Mouse (Mus musculus) bone marrow, adult 2 months (tissue): ENCODE results near the gene Ptpn5.
A peak's percentile ranks its signal among the peaks of the same experiment; 100 is the strongest.

Experiments used
- CTCF ChIP-seq: fragments of 200-500 bp; IDR thresholded peaks from 2 replicates; pipeline ENCODE4 v1.5.1; 2011; ENCODE audit warnings: low read length, control low read depth; ENCODE audit not compliant: control insufficient read depth, insufficient read depth
- POLR2A ChIP-seq: fragments of 200-500 bp; IDR thresholded peaks from 2 replicates; pipeline ENCODE4 v1.6.1; 2011; ENCODE audit warnings: low read depth, mild to moderate bottlenecking, control low read depth, low read length, borderline replicate concordance; ENCODE audit not compliant: control insufficient read depth

DNA sequence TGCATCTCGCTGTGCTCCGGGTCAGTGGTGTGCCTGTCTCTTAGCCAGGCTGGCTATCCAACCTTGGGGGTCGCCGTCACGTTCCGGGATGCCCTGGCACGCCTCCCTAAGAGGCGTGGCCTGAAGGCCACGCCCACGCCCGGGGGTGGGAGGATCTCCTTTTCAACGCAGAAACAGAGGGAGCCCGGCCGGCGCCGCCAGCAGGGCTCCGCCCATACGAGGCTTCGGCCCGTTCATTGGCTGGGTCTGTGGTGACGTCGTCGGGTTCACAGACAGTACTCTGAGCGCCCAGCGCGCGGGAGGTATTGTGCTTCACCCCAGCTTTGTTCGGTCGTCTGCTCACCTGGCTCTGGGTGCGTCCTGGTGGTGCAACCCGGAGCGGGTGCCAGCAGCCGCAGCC, 83.1 kb downstream of the Ptpn5 start, which contains the start of gene Tmem86a:
- TF ChIP-seq POLR2A (peak; percentile 89), CTCF (no peak)
